In genomic region chr17:80255208-80255607, GRCm38 (mm10) we compare ENCODE assay signal across 8 mouse cellular contexts. TPM values are rescaled to one million over a fixed set of nuclear protein-coding genes. Genes with fewer than 3 reads are reported as not detected.
DNase-seq lines count a peak whose midpoint lies in the region; ATAC-seq and TF ChIP-seq lines count a peak whose summit lies in the region.

No protein-coding gene starts in this region.

- intact Hi-C loops in gastrocnemius, adult 2 months (cut with DNase I): no loop called here

- peak; percentile 32 to 59 for DNase-seq in urinary bladder, adult 18-20 months (ENCODE audit: low spot score in 2 of 2)
- no peak for DNase-seq in urinary bladder, postnatal 10 days (ENCODE audit: low spot score)
- peak; percentile 86 for DNase-seq in gastrocnemius, adult 2 months
- peak; percentile 13 to 30 for DNase-seq in kidney, adult 8-10 months
- DNase-seq in frontal cortex, postnatal 36 days (ENCODE audit: low spot score in 2 of 2): no peak

- TF ChIP-seq CTCF in gastrocnemius, adult 2 months (IDR thresholded peaks at IDR 0.05): no peak

- H3K27ac ChIP-seq in gastrocnemius, adult 2 months: peak overlapping the region; percentile 83

- peak overlapping the region; percentile 62 for H3K4me3 ChIP-seq in gastrocnemius, adult 2 months

- peak; percentile 54 for ATAC-seq in megakaryocyte-erythroid progenitor cell, adult 5-6 weeks (replicated peaks; ENCODE audit: low FRiP score, low TSS enrichment, poor library complexity, severe bottlenecking)
- ATAC-seq in granulocyte monocyte progenitor cell, adult 5-6 weeks (replicated peaks; ENCODE audit: poor library complexity, severe bottlenecking): no peak
- ATAC-seq in inflammation-experienced regulatory T-cells, adult 6 months: no peak

RNA-seq across cellular contexts. Expression of gene Gemin6, which starts 31.0 kb away (rescaled TPM):
- total RNA-seq in gastrocnemius, adult 2 months (2021): 1 to 10 TPM; 6.0 to 7.4 TPM
- 38.8 and 45.0 TPM in 2 replicates for total RNA-seq in megakaryocyte-erythroid progenitor cell, adult 5-6 weeks (2014; fragmentation: Nextera tagmentation)
- 40.4 and 46.7 TPM in 2 replicates for total RNA-seq in megakaryocyte-erythroid progenitor cell, adult 5-6 weeks (2017)
- total RNA-seq in granulocyte monocyte progenitor cell, adult 5-6 weeks (2014; fragmentation: Nextera tagmentation): 31.3 and 38.3 TPM in 2 replicates
- 37.7 and 41.0 TPM in 2 replicates for total RNA-seq in granulocyte monocyte progenitor cell, adult 5-6 weeks (2017)
- 10 to 100 TPM; 12.7 to 17.5 (median 12.8) TPM for polyA plus RNA-seq in inflammation-experienced regulatory T-cells, adult 6 months (2017; shearing (Covaris generic))

RNA-seq across cellular contexts. Expression of gene Morn2, which starts 34.8 kb away (rescaled TPM):
- total RNA-seq in gastrocnemius, adult 2 months (2021): 10 to 100 TPM in 1 of 2 experiments, 1 to 10 TPM in 1; 7.6 to 11.0 TPM
- 9.9 and 19.4 TPM in 2 replicates for total RNA-seq in megakaryocyte-erythroid progenitor cell, adult 5-6 weeks (2014; fragmentation: Nextera tagmentation)
- total RNA-seq in megakaryocyte-erythroid progenitor cell, adult 5-6 weeks (2017): 10.5 and 10.9 TPM in 2 replicates
- 20.9 and 22.7 TPM in 2 replicates for total RNA-seq in granulocyte monocyte progenitor cell, adult 5-6 weeks (2014; fragmentation: Nextera tagmentation)
- 2.9 and 8.1 TPM in 2 replicates for total RNA-seq in granulocyte monocyte progenitor cell, adult 5-6 weeks (2017)
- polyA plus RNA-seq in inflammation-experienced regulatory T-cells, adult 6 months (2017; shearing (Covaris generic)): 1 to 10 TPM; 1.1 to 3.8 (median 2.1) TPM

RNA-seq across cellular contexts. Expression of gene Dhx57, which starts 35.1 kb away (rescaled TPM):
- 1 to 10 TPM; 7.9 to 8.1 TPM for total RNA-seq in gastrocnemius, adult 2 months (2021)
- total RNA-seq in megakaryocyte-erythroid progenitor cell, adult 5-6 weeks (2014; fragmentation: Nextera tagmentation): 11.7 and 22.2 TPM in 2 replicates
- total RNA-seq in megakaryocyte-erythroid progenitor cell, adult 5-6 weeks (2017): 7.9 and 12.5 TPM in 2 replicates
- total RNA-seq in granulocyte monocyte progenitor cell, adult 5-6 weeks (2014; fragmentation: Nextera tagmentation): 10.2 and 10.5 TPM in 2 replicates
- total RNA-seq in granulocyte monocyte progenitor cell, adult 5-6 weeks (2017): 11.4 and 11.7 TPM in 2 replicates
- polyA plus RNA-seq in inflammation-experienced regulatory T-cells, adult 6 months (2017; shearing (Covaris generic)): 10 to 100 TPM in 1 of 3 experiments, 1 to 10 TPM in 2; 7.1 to 10.5 (median 7.7) TPM

RNA-seq across cellular contexts. Expression of gene Ttc39d, which starts 47.9 kb away (rescaled TPM):
- not detected for total RNA-seq in gastrocnemius, adult 2 months (2021)
- not detected in 2 replicates for total RNA-seq in megakaryocyte-erythroid progenitor cell, adult 5-6 weeks (2014; fragmentation: Nextera tagmentation)
- total RNA-seq in megakaryocyte-erythroid progenitor cell, adult 5-6 weeks (2017): not detected in 2 replicates
- total RNA-seq in granulocyte monocyte progenitor cell, adult 5-6 weeks (2014; fragmentation: Nextera tagmentation): not detected in 2 replicates
- total RNA-seq in granulocyte monocyte progenitor cell, adult 5-6 weeks (2017): not detected in 2 replicates
- polyA plus RNA-seq in inflammation-experienced regulatory T-cells, adult 6 months (2017; shearing (Covaris generic)): not detected

RNA-seq across cellular contexts. Expression of gene Srsf7, which starts 48.1 kb away (rescaled TPM):
- total RNA-seq in gastrocnemius, adult 2 months (2021): 10 to 100 TPM; 29.3 to 32.9 TPM
- 419 and 654 TPM in 2 replicates for total RNA-seq in megakaryocyte-erythroid progenitor cell, adult 5-6 weeks (2014; fragmentation: Nextera tagmentation)
- 578 and 655 TPM in 2 replicates for total RNA-seq in megakaryocyte-erythroid progenitor cell, adult 5-6 weeks (2017)
- total RNA-seq in granulocyte monocyte progenitor cell, adult 5-6 weeks (2014; fragmentation: Nextera tagmentation): 481 and 582 TPM in 2 replicates
- 445 and 565 TPM in 2 replicates for total RNA-seq in granulocyte monocyte progenitor cell, adult 5-6 weeks (2017)
- 100 to 1,000 TPM; 539 to 598 (median 556) TPM for polyA plus RNA-seq in inflammation-experienced regulatory T-cells, adult 6 months (2017; shearing (Covaris generic))

Comparison
In these comparisons a context has a peak if more than half of its experiments do, and no peak if none do; other contexts are left out.
1. DNase-seq: peak in urinary bladder, adult 18-20 months (2 of 2), gastrocnemius, adult 2 months (single experiment) and kidney, adult 8-10 months (2 of 2); none in urinary bladder, postnatal 10 days (single experiment) and frontal cortex, postnatal 36 days (0 of 2).